Mouse (Mus musculus) spleen, adult 2 months (tissue): Measurements from ENCODE around the gene Ttc34.

Experiments
- CTCF ChIP-seq: fragments of 200-500 bp; IDR thresholded peaks from 2 replicates; pipeline ENCODE4 v1.5.1; 2011; ENCODE audit warnings: mild to moderate bottlenecking, inconsistent platforms; ENCODE audit not compliant: insufficient read depth, insufficient read length, insufficient replicate concordance; ENCODE audit errors: extremely low read depth
- POLR2A ChIP-seq: fragments of 200-500 bp; IDR thresholded peaks from 2 replicates; pipeline ENCODE4 v1.6.1; 2011; ENCODE audit warnings: low read depth, low read length, inconsistent platforms

- TF ChIP-seq CTCF (no peak), POLR2A (no peak)
Observed at GRCm38 (mm10) chr4:154908490-154908889, 71.2 kb downstream of the Ttc34 start.
